Mouse (Mus musculus) limb, embryonic 11.5 days (tissue): ENCODE measurements around the gene Lhpp. TPM values are rescaled to one million over a fixed set of nuclear protein-coding genes. Genes with fewer than 3 reads are reported as not detected.

Source experiments
- ATAC-seq: fragments of 200-750 bp; cut with Nextera tagmentation; 2 replicates; pipeline ENCODE4 v1.8.0; 2017; ENCODE audit warnings: low read depth; ENCODE audit not compliant: insufficient number of reproducible peaks, low FRiP score, low TSS enrichment
- DNase-seq: peaks from one replicate; pipeline ENCODE4 v3.0.0-alpha.2; 2015; ENCODE audit warnings: low spot score
- H3K27ac ChIP-seq: fragments of 300-500 bp; sonication (generic); replicated peaks from 2 replicates; pipeline ENCODE4 v1.5.1; 2014; ENCODE audit warnings: low read depth, mild to moderate bottlenecking, low read length
- H3K27me3 ChIP-seq: fragments of 300-500 bp; sonication (generic); 2 replicates; pipeline ENCODE4 v1.6.1; 2014; ENCODE audit warnings: mild to moderate bottlenecking, low read length, mixed read lengths; ENCODE audit not compliant: control insufficient read depth, insufficient read depth
- H3K36me3 ChIP-seq: fragments of 300-500 bp; sonication (generic); 2 replicates; pipeline ENCODE4 v1.6.1; 2014; ENCODE audit warnings: mild to moderate bottlenecking, low read length, moderate library complexity, mixed read lengths; ENCODE audit not compliant: control insufficient read depth, insufficient read depth
- H3K4me1 ChIP-seq: fragments of 300-500 bp; sonication (generic); 2 replicates; pipeline ENCODE4 v1.6.1; 2014; ENCODE audit warnings: low read length, mixed read lengths; ENCODE audit not compliant: control insufficient read depth, insufficient read depth
- H3K4me2 ChIP-seq: fragments of 300-500 bp; sonication (generic); 2 replicates; pipeline ENCODE4 v1.6.1; 2014; ENCODE audit warnings: low read depth, mild to moderate bottlenecking, moderate library complexity; ENCODE audit not compliant: severe bottlenecking
- H3K4me3 ChIP-seq: fragments of 300-500 bp; sonication (generic); 2 replicates; pipeline ENCODE4 v1.5.1; 2014; ENCODE audit warnings: low read depth, low read length
- H3K9ac ChIP-seq: fragments of 300-500 bp; sonication (generic); 2 replicates; pipeline ENCODE4 v1.6.1; 2014; ENCODE audit warnings: mild to moderate bottlenecking, low read length
- H3K9me3 ChIP-seq: fragments of 300-500 bp; sonication (generic); 2 replicates; pipeline ENCODE4 v1.6.1; 2016; ENCODE audit warnings: low read length; ENCODE audit not compliant: control insufficient read depth
- WGBS: fragments of 180-500 bp; shearing (Covaris S2); extraction: QIAGEN DNeasy Blood & Tissue Kit; methylation state at CpG from one replicate; pipeline ENCODE4 v1.1.7; 2014; 5-methylcytosine and 5-hydroxymethylcytosine counted together
- polyA plus RNA-seq: library from polyadenylated mRNA; unstranded; fragments of >200 nt; fragmentation: Nextera tagmentation; extraction: Ambion mirVana; gene quantifications from 2 replicates; pipeline ENCODE4 v1.2.1, GENCODE M21; 2014

The Lhpp gene
- polyA plus RNA-seq, 1 experiment from 2014 or later = 20.6 TPM

- Histone ChIP-seq H3K4me1 (peaks cover 14% of the 10 kb centered on the region; the same call in 1 of the 2 replicates), H3K9me3 (no peaks in the 10 kb centered on the region), H3K4me2 (no peak overlapping the region), H3K36me3 (0 out of 2 replicates have a peak, but pooled peaks cover 2% of the 10 kb centered on the region), H3K27me3 (no peaks in the 10 kb centered on the region), H3K9ac (no peak overlapping the region), H3K27ac (no peak overlapping the region), H3K4me3 (no peak overlapping the region)
- ATAC-seq = no peak
- no peak for DNase-seq
- 95% methylated on average over 6 of the region's 6 CpGs for WGBS
Measured at GRCm38 (mm10) chr7:132738844-132739243, 128.4 kb downstream of the Lhpp start.

- no peak overlapping the region for H3K4me3 ChIP-seq
- DNase-seq = no peak
- no peak overlapping the region for H3K27ac ChIP-seq
- H3K9me3 ChIP-seq = no peaks in the 10 kb centered on the region
- no peak overlapping the region for H3K9ac ChIP-seq
- peaks cover 14% of the 10 kb centered on the region; the same call in 1 of the 2 replicates for H3K4me1 ChIP-seq
- 0 out of 2 replicates have a peak, but pooled peaks cover 2% of the 10 kb centered on the region for H3K36me3 ChIP-seq
- H3K4me2 ChIP-seq = no peak overlapping the region
- no peak for ATAC-seq
- no peaks in the 10 kb centered on the region for H3K27me3 ChIP-seq
- 92% methylated on average over 6 of the region's 6 CpGs for WGBS
Measured at GRCm38 (mm10) chr7:132739829-132740228, 129.4 kb downstream of the Lhpp start.

GRCm38 (mm10) chr7:132742912-132743311, 132.5 kb downstream of the Lhpp start:
- Histone ChIP-seq H3K9ac (no peak overlapping the region), H3K4me1 (no peaks in the 10 kb centered on the region), H3K4me3 (no peak overlapping the region), H3K4me2 (no peak overlapping the region), H3K9me3 (no peaks in the 10 kb centered on the region), H3K27ac (no peak overlapping the region), H3K36me3 (0 out of 2 replicates have a peak, but pooled peaks cover 2% of the 10 kb centered on the region), H3K27me3 (no peaks in the 10 kb centered on the region)
- WGBS = 87% methylated on average over 5 of the region's 5 CpGs
- no peak for DNase-seq
- no peak for ATAC-seq

- Histone ChIP-seq H3K4me3 (no peak overlapping the region), H3K9ac (no peak overlapping the region; the same call in 1 of the 2 replicates), H3K27ac (no peak overlapping the region), H3K4me1 (no peaks in the 10 kb centered on the region), H3K9me3 (no peaks in the 10 kb centered on the region), H3K27me3 (no peaks in the 10 kb centered on the region), H3K4me2 (no peak overlapping the region), H3K36me3 (no peaks in the 10 kb centered on the region)
- WGBS = 80% methylated on average over 6 of the region's 6 CpGs
- ATAC-seq = no peak
- no peak for DNase-seq
Measured at GRCm38 (mm10) chr7:132747096-132747495, 136.7 kb downstream of the Lhpp start.

- ATAC-seq = no peak
- H3K9ac ChIP-seq = no peak overlapping the region
- H3K4me2 ChIP-seq = no peak overlapping the region
- no peaks in the 10 kb centered on the region for H3K9me3 ChIP-seq
- no peaks in the 10 kb centered on the region for H3K36me3 ChIP-seq
- no peak overlapping the region for H3K27ac ChIP-seq
- no peak overlapping the region for H3K4me3 ChIP-seq
- no peaks in the 10 kb centered on the region for H3K27me3 ChIP-seq
- H3K4me1 ChIP-seq = peaks cover under 1% of the 10 kb centered on the region; the same call in 1 of the 2 replicates
- DNase-seq = no peak
- 91% methylated on average over 3 of the region's 3 CpGs for WGBS
Measured at GRCm38 (mm10) chr7:132748076-132748769, 137.8 kb downstream of the Lhpp start.

GRCm38 (mm10) chr7:132749504-132749903, 139.1 kb downstream of the Lhpp start:
- peaks cover 13% of the 10 kb centered on the region for H3K4me1 ChIP-seq
- WGBS = 94% methylated on average over 11 of the region's 11 CpGs
- H3K4me3 ChIP-seq = no peak overlapping the region
- no peaks in the 10 kb centered on the region for H3K9me3 ChIP-seq
- H3K36me3 ChIP-seq = no peaks in the 10 kb centered on the region
- DNase-seq (no peak), ATAC-seq (no peak)
- H3K27me3 ChIP-seq = no peaks in the 10 kb centered on the region
- H3K4me2 ChIP-seq = no peak overlapping the region
- H3K27ac ChIP-seq = no peak overlapping the region
- H3K9ac ChIP-seq = no peak overlapping the region

- H3K9ac ChIP-seq = no peak overlapping the region
- no peak overlapping the region for H3K4me2 ChIP-seq
- no peak overlapping the region for H3K4me3 ChIP-seq
- H3K27ac ChIP-seq = no peak overlapping the region
- WGBS = 90% methylated on average over 2 of the region's 2 CpGs
- DNase-seq (no peak), ATAC-seq (no peak)
- H3K4me1 ChIP-seq = peaks cover 19% of the 10 kb centered on the region
- H3K9me3 ChIP-seq = no peaks in the 10 kb centered on the region
- H3K36me3 ChIP-seq = no peaks in the 10 kb centered on the region
- H3K27me3 ChIP-seq = no peaks in the 10 kb centered on the region
Measured at GRCm38 (mm10) chr7:132751716-132752115, 141.3 kb downstream of the Lhpp start.

GRCm38 (mm10) chr7:132753518-132754388, 143.3 kb downstream of the Lhpp start:
- no peak overlapping the region for H3K9ac ChIP-seq
- DNase-seq (peak; percentile 45), ATAC-seq (peak; percentile 65; the same call in 1 of the 2 replicates)
- peak overlapping the region; percentile 77 for H3K27ac ChIP-seq
- peaks cover 19% of the 10 kb centered on the region for H3K4me1 ChIP-seq
- WGBS = 53% methylated on average over 4 of the region's 4 CpGs
- no peak overlapping the region for H3K4me2 ChIP-seq
- H3K4me3 ChIP-seq = no peak overlapping the region
- no peaks in the 10 kb centered on the region for H3K9me3 ChIP-seq
- no peaks in the 10 kb centered on the region for H3K27me3 ChIP-seq
- H3K36me3 ChIP-seq = no peaks in the 10 kb centered on the region; the same call in 1 of the 2 replicates
